Mouse (Mus musculus) cerebellum, postnatal 4 days (tissue): ENCODE measurements around the gene Aifm2.

Experiments
- DNase-seq, 2 experiments: peaks; one replicate each; pipeline ENCODE4 v3.0.0; 2022; ENCODE audit warnings: low spot score in 2 of 2, mixed read lengths in 1 of 2

Aifm2 gene

DNA sequence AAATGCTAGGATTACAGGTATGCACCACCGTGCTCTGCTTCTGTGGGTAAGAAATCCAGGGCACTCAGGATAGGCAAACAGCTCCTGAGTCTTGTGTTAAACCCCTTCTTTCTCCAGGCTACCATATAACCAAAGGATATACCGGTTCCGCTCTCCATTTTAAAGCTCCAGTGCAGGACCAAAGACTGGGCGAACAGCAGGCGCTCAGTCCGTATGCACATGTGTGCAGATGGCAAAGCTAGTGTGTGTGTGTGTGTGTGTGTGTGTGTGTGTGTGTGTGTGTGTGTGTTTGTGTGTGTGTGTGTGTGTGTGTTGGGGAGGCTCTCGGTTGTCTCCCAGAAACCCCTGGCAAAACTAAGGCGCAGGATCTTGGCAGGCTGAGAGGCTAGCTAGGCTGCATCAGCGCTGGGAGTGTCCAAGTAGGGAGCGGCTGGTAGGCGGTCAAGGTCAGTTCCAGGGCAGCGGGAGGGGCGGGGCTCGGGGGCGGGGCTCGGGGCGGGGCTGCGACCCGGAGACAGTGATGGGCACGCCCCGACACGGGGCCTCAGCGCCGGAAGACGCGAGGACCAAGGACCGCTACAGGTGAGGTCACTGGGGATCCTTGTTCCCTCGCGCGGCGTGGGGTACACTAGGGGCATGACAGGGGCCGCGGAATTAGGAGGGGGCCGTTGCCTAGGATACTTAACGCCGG is at the start of gene Aifm2:
Gene Aifm2, plus strand, starts transcription at position 493 of the 691 bp plus-strand sequence.
- DNase-seq = no peak

DNA sequence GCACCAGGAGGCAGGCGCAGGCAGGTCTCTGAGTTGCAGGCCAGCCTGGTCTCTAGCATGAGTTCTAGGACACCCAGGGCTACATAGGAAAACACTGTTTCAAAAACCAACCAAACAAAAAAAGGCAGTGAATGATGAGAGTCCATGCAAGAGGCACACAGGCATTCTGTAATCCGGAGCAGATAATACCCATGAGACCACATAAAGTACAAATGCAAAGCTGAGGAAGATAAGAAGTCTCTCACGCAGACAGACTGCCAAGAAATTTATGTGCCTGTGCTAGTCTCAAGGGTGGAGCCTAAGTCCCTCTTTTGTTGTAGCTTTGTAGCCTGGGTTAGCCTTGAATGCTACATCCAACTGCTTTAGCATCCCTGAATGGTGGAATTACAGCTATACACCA is 49.4 kb upstream of the Aifm2 start:
- DNase-seq = no peak

DNA sequence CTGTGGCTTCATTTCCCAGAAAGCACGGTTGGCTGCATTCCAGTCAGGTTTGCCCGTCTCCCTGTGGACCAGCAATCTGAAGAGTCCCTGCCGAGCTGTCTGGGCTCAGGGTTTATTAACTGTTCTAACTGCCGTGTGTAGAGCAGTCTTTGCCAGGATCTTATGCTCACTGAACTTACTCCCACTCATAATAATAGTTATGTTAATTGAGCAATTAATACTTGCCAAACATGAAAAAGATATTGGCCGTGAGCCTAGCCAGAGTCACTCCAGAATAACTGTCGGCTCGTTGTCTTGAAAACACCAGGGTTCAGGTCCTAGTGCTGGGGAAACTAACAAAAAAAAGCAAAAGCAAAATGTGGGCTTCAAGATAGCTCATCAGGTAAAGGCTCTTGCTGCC is 45.8 kb upstream of the Aifm2 start:
- DNase-seq = no peak

DNA sequence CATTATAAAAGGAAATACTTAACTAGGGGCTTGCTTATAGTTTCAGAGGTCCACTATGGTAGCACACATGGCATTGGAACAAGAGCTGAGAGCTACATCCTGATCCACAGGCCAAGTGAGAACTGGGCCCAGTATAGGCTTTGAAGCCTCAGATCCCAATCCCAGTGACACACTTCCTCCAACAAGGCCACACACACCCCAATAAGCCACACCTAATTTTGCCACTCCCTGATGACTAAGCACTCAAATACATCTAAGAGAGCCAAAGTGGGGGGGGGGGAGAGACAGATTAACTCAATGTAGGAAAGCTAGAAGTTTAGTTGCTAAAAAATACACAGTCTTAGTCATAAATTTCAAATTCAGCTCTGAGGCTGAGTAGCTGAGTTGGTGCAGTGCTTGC is 45.2 kb upstream of the Aifm2 start:
- DNase-seq = no peak

DNA sequence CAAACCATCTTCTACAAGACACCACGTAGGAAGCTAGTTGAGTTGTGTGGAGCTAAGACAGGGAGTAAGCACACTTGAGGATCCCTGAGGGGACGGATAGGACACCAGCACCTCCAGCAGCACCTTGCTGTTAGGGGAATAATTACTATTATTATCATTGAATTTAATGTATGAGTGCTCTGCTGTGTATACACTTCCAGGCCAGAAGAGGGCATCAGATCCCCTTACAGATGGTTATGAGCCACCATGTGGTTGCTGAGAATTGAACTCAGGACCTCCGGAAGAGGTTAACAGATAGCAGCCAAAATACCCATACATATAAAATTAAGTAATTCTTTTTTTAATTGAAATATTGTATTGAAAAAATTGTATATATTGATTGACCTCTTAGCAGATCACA is 44.3 kb upstream of the Aifm2 start:
- no peak for DNase-seq

DNA sequence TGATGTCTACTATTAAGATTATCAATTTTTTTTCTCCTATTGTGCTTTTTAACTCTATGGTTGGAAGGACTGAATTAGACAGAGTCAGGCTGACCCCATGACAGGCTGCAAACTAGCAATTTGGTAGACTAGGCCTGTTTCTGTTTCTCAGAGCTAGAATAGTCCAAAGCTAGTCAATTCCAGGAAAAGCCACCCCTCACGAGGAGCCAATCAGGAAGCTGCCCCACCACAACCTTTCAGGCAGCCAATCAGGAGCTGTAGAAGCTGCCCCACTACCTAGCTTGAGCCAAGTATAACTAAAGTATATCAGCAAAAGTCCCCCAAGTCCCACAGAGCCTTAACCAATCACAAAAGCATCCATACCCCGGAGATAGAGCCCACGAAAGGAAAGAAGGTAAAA is 39.1 kb upstream of the Aifm2 start:
- DNase-seq = no peak

DNA sequence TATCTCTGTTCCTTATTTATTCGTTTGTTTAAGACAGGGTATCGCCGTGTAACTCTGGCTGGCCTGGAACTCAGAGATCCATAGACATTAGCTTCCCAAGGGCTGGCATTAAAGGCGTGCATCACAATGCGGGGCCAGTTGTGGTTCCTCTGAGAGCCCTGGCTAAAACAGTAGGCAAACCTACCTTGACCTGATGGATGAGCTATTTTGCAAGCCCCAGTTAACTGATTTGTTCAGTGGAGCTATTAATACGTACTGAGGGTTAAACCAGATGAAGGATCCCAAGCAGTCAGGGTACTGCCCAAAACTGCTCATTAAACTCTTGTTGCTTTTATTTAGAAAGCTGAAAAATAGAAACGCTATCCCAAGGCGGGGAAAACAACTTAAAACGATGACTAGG is 35.5 kb upstream of the Aifm2 start:
- DNase-seq = no peak

DNA sequence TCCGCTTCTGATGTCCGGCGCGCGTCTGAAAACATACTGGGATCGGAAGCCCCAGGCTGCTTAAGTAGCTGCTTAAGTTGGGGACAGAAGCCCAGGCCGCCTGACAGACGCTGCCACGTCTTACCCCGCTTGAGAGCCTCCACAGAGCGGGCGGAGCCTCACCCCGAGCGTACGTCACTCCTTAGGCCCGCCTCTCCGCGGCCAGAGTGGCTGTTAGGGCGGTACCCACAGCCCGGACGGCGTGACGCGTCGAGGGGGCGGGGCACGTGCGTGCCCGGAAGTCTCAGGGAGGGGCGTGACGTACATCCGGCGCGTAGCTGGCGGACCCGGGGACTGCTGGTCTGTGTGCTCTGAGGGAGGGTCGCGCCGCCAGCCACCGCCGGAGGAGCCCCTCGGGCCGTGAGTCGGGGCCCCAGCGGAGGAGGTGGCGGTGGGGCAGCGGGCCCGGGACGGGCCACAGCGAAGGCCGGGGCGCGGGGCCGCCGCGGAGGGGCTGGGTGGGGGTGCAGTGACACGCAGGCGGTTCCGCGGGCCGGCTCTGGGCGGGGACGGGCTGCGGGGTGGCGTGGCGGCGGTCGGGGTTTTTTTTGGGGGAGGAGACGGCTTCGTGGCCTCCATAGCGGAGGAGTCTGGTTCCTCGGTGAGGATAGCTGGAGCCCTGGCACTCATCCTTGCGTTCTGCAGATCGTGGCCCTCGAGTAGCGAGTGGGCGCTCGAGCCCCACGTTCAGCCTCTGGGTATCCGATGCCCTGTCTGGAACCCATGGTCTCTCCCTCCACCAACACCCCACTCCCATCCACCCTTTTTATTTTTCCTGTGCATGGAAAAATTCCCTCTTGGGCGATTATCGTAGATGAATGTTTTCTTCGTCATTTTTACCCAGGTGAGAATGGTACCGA is 34.8 kb upstream of the Aifm2 start, which contains the start of gene Sar1a:
Gene Sar1a, plus strand, starts transcription at position 285 of the 899 bp plus-strand sequence.
- DNase-seq = peak; percentile 96

DNA sequence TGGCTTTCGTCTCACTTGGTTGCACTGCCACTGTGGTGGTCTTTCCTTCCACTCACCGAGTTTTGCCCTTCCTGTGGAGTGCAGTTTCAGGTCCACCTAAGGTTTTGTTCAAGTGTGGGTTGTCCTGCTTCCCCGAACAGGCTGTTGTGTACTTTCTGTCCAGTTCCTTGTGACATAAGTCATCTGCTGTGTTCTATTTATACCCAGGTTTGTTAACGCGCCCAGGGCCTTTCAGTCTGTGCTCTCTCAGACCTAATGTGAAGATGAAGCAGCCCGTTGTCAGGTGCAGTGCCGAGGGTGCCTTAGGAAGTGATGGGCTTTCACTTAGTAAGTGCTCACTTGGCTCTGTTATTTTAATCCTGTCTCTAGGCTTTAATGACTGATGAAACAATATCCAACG is 25.7 kb upstream of the Aifm2 start:
- DNase-seq = no peak

DNA sequence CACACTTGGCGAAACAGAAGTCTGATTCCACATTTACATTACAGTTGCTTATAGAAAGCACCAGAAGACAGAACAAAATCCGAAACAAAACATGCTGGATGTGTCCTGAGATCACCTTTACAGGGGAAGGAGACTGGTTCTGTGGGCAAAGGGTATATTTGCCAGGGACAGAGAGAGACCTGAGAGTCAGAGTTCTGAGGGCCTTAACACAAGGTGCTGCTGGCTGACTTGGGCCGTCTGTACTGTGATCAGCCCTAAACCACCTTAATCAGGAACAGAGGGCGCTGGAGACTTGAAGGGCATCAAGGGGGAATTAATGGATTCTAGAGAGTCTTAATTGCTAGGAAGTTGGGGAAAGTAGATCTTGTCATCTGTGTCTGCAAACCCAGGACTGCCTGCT is 21.5 kb upstream of the Aifm2 start:
- no peak for DNase-seq

DNA sequence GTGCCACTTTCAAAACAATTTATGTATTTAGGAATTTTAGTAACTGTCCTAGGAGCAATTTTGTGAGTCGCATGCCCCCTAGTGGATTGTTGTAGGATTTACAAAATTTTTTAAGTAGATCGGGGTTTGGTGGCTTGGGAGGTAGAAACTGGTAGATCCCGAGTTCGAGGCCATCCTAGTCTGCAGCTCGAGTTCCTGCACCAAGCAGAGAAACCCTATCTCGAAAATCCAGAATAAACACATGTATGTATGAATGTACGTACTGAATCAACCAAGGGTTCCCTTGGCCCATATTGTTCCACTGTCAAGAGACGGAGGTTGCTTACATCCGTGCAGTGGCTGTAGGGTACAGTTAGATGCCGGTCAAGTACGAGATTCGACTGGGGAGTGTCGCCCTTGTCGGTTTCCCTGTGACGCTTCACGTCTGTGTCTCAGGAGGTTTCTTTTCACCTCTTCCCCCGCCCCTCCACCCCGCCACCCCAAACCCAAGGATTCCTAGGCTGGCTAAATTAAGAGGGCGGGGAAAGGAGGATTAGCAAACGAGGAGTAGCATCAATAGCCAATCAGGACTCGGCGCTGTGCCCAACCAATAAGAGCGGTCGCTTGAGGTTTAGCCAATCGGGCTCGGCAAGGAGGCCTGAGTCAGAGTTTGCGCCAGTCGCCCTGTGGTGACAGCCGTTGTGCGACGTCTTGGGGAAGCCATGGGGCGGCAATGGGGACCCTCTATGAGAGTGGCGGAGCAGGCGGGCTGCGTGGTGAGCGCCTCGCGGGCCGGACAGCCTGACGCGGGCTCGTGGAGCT is 20.0 kb upstream of the Aifm2 start, which contains the start of gene Tysnd1:
Gene Tysnd1, plus strand, starts transcription at position 645 of the 801 bp plus-strand sequence.
- peak; percentile 97 to 98 for DNase-seq

DNA sequence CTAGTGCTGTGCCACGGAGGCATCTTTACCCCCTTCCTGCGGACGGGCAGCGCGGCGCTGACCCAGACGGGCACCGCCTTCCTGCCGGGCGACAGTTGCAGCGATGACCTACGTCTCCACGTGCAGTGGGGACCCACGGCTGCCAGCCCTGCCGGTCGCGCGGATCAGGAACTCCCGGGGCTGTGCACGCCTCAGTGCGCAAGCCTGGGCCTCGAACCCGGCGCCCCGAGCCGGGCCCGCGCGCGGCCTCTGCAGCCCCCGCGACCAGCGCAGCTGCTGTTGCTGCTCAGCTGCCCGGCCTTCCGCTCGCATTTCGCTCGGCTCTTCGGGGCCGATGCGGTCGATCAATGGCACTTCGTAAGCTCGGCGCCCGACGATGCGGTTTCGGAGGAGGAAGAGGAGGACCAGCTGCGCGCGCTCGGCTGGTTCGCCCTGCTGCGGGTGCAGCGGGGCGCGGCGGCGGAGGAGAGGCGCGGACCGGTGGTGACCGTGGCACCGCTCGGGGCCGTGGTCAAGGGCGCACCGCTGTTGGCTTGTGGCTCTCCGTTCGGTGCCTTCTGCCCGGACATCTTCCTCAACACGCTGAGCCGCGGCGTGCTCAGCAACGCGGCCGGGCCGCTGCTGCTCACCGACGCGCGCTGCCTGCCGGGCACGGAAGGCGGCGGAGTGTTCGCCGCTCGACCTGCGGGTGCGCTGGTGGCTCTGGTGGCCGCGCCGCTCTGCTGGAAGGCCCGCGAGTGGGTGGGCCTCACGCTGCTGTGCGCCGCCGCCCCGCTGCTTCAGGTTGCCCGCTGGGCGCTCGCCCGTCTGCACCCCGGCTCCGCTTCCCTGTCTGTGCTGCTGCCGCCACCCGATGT is 19.1 kb upstream of the Aifm2 start:
- no peak for DNase-seq

DNA sequence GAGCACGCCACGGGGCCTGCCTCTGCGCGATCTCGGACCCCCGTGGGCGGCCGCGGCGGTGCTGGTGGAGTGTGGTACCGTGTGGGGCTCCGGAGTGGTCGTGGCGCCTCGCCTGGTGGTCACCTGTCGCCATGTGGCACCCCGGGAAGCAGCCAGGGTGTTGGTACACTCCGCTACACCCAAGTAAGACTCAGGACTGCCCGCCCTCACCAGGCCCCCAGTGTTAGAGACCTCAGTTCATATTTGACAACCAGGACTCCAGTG is 18.6 kb upstream of the Aifm2 start:
- DNase-seq = peak in 1 of 2 experiments; percentile 11

DNA sequence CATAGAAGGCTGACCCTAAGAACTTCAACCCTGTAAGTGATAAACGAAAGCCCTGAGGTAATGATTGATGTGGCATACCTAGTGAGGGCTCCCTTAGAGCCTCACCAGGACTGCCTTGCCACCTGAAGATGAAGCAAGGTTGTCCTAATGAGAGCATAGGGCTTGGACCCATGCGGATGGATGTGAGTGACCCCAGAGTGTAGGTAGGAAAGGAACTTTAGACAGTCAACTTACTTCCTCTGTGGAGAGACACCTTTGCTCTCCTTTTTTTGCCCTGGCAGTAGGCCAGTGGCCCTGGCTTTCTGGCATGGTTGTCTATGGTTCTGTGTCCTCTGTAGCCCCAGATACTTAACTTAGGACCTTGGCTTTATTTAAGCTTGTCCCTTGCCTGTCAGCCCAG is 18.0 kb upstream of the Aifm2 start:
- no peak for DNase-seq

DNA sequence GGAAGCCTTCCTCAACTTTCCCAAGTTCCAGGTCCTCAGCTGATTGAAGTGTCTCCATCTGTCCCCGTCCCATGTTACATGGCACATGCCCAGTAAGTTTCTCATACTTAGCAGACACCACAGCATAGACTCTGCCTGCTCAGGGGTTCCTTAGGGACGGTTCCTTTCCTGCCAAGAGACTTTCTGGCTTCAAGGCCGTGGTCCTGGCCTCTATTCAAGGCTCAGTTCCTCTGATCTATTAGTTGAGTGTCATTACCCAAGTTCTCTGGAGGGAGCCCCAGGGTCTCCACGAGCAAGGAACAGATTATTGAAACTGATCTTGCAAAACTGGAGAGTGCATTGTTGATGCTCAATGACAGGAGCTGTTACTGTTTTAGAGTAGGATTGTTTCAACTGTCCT is 10.4 kb upstream of the Aifm2 start:
- DNase-seq = no peak

DNA sequence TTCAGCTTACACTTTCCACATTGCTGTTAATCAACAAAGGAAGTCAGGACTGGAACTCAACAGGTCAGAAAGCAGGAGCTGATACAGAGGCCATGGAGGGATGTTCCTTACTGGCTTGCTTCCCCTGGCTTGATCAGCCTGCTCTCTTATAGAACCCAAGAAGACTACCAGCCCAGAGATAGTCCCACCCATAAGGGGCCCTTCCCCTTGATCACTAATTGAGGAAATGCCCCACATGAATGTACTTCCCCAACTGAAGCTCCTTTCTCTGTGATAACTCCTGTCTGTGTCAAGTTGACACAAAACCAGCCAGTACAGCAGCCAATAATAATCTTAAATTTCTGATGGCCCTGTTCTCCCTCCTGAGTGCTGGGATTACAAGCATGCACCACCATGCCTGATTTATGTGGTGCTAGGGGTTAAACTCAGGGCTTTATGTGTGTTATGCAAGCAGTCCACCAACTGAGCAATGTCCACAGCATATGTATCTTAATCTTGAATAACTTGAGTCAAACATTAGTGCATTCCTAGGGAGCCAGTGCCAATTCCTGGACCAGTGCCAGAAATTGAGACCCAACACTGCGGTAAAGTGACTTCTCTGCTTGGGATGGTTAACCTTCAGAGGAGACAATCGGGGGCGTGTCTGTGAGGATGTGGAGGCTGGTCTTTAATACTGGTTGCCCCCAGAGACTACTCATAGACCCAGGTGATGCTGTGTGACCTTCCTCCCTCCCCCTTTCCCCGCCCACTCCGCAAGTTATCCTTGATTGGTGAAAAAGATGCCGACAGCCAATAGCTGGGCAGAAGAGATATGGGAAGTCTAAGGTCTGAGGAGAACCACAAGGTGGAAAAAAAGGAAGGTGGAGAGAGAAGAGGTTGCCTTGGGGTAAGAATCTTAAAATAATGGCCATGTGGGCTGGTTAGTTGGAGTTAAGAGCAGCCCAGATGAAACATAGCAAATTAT is 8.4 kb upstream of the Aifm2 start:
- no peak for DNase-seq

DNA sequence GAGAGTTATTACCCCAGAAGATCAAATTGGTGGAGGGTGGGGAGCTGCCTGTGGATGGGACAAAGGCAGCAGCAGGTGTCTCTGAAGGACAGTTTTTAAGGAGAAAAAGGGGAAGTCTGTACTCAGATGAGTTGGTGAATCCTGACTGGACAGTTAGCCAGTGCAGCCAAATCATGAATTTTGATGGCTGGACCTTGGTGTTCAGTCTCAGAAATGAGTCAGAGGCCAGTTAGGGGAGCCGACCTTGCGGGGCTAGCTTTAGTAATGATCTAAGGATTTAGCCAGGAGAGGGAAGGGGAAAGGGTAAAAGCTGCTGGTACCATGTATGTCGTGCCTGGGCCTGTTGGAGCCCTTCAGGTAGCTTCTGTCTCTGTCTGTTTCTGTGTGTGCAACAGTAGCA is 1.5 kb upstream of the Aifm2 start:
- no peak for DNase-seq

DNA sequence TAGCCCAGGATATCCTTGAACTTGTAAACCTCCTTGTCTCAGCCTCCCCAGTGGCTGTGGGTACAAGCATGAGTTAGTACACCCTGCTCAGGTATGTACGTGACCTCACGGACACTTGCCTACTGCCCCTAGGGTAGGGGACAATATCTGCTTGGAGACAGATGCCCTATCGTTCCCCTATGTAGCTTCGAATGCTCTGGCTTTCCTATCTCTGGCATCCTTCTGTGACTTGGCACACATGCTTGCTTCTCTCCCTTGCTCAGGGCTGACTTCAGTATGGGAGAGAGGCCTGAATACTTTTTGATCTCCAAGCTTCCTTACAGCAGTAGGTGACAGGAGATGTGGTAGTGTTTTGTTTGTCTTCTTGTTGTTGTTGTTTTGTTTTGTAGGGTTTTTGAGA is 917 bp upstream of the Aifm2 start:
- no peak for DNase-seq

DNA sequence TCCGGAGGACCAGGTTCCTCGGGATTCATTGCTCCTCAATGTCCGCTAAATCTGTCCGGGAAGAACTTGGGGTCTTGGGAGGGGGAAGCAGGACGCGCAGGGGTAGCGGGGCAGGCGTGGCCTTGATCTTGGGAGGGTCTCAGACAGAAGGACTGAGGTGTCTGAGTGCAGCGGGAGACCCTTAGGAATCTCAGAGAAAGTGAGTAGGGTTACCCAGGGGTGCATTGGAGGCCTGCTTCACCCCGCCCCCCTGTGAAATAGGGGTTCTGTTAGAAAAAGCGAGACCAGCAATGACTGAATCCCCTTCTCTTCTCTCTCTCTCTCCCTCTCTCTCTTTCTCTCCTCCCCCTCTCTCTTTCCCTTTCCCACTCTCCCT is 387 bp downstream of the Aifm2 start:
- no peak for DNase-seq
